Mouse (Mus musculus): ENCODE data around the gene Pkig. TPM values are rescaled to one million over a fixed set of nuclear protein-coding genes. Genes with fewer than 3 reads are reported as not detected.

The Pkig gene
- total and polyA plus RNA-seq, 3 experiments = 225 to 364 (median 227) TPM

DNA sequence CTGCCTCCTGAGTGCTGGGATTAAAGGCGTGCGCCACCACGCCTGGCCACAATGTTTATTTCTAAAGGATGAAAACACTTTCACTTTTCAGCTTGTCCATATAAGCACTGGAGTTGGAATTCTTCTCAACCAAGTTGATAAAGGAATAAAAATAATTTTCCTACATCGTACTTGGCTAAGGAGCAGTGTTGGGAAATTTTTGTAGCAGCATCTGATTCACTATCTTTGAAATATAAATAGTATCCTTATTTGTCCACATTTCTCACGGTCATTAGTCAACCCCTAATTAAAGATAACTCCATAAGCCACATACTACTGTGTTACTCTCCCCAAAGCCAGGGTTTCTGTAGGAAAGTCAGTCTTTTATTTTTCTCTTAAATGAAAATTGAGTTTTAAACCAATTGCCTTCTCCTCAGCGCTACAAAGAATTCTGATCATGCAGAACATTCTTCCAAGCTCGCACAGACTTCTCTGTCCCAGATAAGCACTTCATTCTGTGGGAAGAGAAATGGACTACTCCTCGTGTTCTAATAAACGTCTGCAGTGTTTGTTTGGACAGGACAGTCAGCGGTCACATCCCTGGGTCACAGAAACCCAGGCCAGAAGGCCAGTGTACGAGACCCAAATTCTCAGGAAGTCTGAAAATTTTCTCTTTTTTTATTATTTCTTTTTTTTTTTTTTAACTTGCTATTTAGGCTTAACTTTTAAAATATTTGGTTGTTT, 12.8 kb downstream of the Pkig start:
- Histone ChIP-seq H3K79me2 (replicated peaks; ENCODE audit: control insufficient read depth, extremely low read depth, insufficient read depth, poor library complexity, severe bottlenecking) (peaks cover 95% of the 10 kb centered on the region), H3K4me3 (replicated peaks in 1 of 3; ENCODE audit: low read depth in 2 of 3, low read length in 2 of 3, poor library complexity in 1 of 3) (no peak overlapping the region), H3K36me3 (replicated peaks in 1 of 2; ENCODE audit: control insufficient read depth in 1 of 2, insufficient read depth in 1 of 2, low read length in 1 of 2) (peaks cover 5 to 36% of the 10 kb centered on the region in 2 experiments), H3K27me3 (replicated peaks) (no peaks in the 10 kb centered on the region), H3K9ac (ENCODE audit: insufficient read depth, low read depth) (no peak overlapping the region), H3K27ac (ENCODE audit: insufficient read depth, low read depth) (no peak overlapping the region), H3K4me2 (ENCODE audit: insufficient read depth, low read depth, poor library complexity, severe bottlenecking) (no peak overlapping the region), H3K4me1 (ENCODE audit: control insufficient read depth in 1 of 2, insufficient read depth in 2 of 2) (peaks cover 32 to 73% of the 10 kb centered on the region in 2 experiments), H3K9me3 (replicated peaks; ENCODE audit: low read length) (peaks cover 3% of the 10 kb centered on the region)
- in situ Hi-C loops (cut with MboI; ENCODE audit: low pct_ligation_motif_present, low pct_unique_long_range_greater_than_20kb, low sequenced_read_pairs) (no loop called here), dilution Hi-C loops (cut with MboI; ENCODE audit: extremely low pct_ligation_motif_present, extremely low pct_unique_long_range_greater_than_20kb, low sequenced_read_pairs) (no loop called here)
- no peak for DNase-seq (ENCODE audit: extremely low read depth)
- TF ChIP-seq ZC3H11A (IDR thresholded peaks at IDR 0.05; ENCODE audit: low read depth, low read length) = no peak
- TF ChIP-seq ZMIZ1 (IDR thresholded peaks at IDR 0.05; ENCODE audit: low read depth, low read length) = no peak
- no peak for TF ChIP-seq MEF2A (IDR thresholded peaks at IDR 0.05; ENCODE audit: borderline replicate concordance, low read depth, low read length)
- TF ChIP-seq EP300 (IDR thresholded peaks at IDR 0.05; ENCODE audit: low read length) = no peak
- TF ChIP-seq TCF12 (IDR thresholded peaks at IDR 0.05; ENCODE audit: low read depth, low read length) = no peak
- TF ChIP-seq ZNF384 (IDR thresholded peaks at IDR 0.05; ENCODE audit: low read depth, low read length) = no peak
- TF ChIP-seq UBTF (IDR thresholded peaks at IDR 0.05; ENCODE audit: low read depth, low read length) = no peak
- no peak for TF ChIP-seq JUND (conservative IDR thresholded peaks at IDR 0.05; ENCODE audit: low read depth, low read length)
- TF ChIP-seq USF1 (IDR thresholded peaks at IDR 0.05; ENCODE audit: low read depth, low read length) = no peak
- no peak for TF ChIP-seq CHD2 (IDR thresholded peaks at IDR 0.05; ENCODE audit: low read length)
- TF ChIP-seq USF2 (conservative IDR thresholded peaks at IDR 0.05; ENCODE audit: low read depth, low read length) = no peak
- TF ChIP-seq POLR2A (IDR thresholded peaks at IDR 0.05; ENCODE audit: low read depth, low read length) = no peak
- no peak for TF ChIP-seq MAZ (IDR thresholded peaks at IDR 0.05; ENCODE audit: low read depth, low read length)
- no peak for TF ChIP-seq RCOR1 (conservative IDR thresholded peaks at IDR 0.05; ENCODE audit: low read depth, low read length)

DNA sequence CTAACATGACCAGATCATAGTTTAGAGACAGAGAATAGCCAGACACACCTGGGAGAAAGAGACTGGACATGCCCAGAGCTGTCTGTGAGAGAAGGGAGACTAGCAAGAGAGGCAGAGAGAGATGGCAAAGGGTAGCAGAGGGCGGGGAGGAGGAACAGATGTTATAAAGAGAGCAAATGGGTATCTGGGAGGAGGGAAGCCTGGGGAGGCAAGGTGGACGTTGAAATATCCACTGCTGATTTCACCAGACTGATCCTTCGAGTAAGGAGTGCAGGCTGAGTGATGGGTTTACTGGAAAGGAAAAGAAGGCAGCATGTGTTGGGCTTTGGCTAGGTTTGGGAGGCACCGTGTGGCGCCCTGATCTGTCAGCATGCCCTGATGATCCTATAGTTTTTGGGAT, 16.2 kb downstream of the Pkig start:
- peaks cover 47 to 77% of the 10 kb centered on the region in 2 experiments for H3K4me1 ChIP-seq (ENCODE audit: control insufficient read depth in 1 of 2, insufficient read depth in 2 of 2)
- peak overlapping the region; percentile 45; the same call in 1 of the 2 replicates for H3K4me2 ChIP-seq (ENCODE audit: insufficient read depth, low read depth, poor library complexity, severe bottlenecking)
- no peak overlapping the region for H3K9ac ChIP-seq (ENCODE audit: insufficient read depth, low read depth)
- H3K79me2 ChIP-seq (replicated peaks; ENCODE audit: control insufficient read depth, extremely low read depth, insufficient read depth, poor library complexity, severe bottlenecking) = peaks cover 93% of the 10 kb centered on the region
- peak overlapping the region; percentile 81 for H3K27ac ChIP-seq (ENCODE audit: insufficient read depth, low read depth)
- H3K4me3 ChIP-seq (replicated peaks in 1 of 3; ENCODE audit: low read depth in 2 of 3, low read length in 2 of 3, poor library complexity in 1 of 3) = no peak overlapping the region
- H3K36me3 ChIP-seq (replicated peaks in 1 of 2; ENCODE audit: control insufficient read depth in 1 of 2, insufficient read depth in 1 of 2, low read length in 1 of 2) = peaks cover 9 to 39% of the 10 kb centered on the region in 2 experiments
- H3K27me3 ChIP-seq (replicated peaks) = no peaks in the 10 kb centered on the region
- TF ChIP-seq MYC (IDR thresholded peaks at IDR 0.05; ENCODE audit: low read depth, low read length) = 0 out of 2 replicates have a peak, but pooled peaks have one; percentile 14
- TF ChIP-seq ELF1 (IDR thresholded peaks at IDR 0.05; ENCODE audit: low read depth, low read length) = no peak
- no peak for DNase-seq (ENCODE audit: extremely low read depth)
- in situ Hi-C loops (cut with MboI; ENCODE audit: low pct_ligation_motif_present, low pct_unique_long_range_greater_than_20kb, low sequenced_read_pairs) = no loop called here
- no peaks in the 10 kb centered on the region for H3K9me3 ChIP-seq (replicated peaks; ENCODE audit: low read length)
- dilution Hi-C loops (cut with MboI; ENCODE audit: extremely low pct_ligation_motif_present, extremely low pct_unique_long_range_greater_than_20kb, low sequenced_read_pairs) = no loop called here

Data from CH12.LX (cell line).